Mouse (Mus musculus): ENCODE results near the gene Gtse1. TPM values are rescaled to one million over a fixed set of nuclear protein-coding genes. Genes with fewer than 3 reads are reported as not detected.

Gene Gtse1
- polyA plus RNA-seq (2014; fragmentation: Illumina TruSeq; extraction: RNeasy Lipid Tissue Mini Kit (QIAGEN cat#74804)), result 0.43 TPM

GRCm38 (mm10) chr15:85859490-85860031, at the start of gene Gtse1:
TSS of gene Gtse1 (plus strand) at chr15:85859745.

DNA sequence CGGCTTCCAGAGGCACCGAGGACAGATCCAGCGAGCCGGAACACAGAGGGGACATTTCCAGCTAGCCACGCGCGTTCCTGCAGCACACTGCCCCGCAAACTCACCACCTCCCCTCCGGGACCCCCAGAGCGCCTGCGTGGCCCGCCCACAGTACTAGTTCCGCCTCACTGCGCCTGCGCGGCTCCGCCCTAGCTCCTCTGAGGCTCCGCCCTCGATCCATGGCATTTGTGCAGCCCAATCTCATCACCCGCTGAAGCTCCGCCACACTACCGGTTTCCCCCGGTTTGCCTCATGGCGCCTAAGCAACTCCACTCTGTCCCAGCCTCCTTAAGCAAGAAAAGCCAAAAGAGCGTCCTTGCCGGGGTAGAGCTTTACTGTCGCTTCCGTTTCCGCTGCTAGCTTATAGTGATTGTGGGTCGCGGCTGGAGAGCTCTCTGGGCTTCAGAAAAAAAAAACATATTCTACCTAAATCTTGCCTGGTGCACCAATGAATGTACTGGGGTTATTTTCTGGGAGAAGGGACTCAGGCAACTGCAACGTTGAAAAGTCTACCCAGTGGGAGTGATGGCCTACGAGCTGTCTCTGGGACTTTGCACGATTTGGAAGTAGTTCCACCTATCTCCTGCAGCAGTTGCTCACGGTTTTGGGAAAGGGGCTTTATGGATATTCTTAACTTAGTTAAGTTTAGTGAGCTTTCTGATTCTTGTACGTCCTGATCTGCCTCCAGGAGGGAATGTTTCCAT, 47.8 kb upstream of the Gtse1 start, which contains the start of gene Cdpf1:
Cdpf1 (minus strand) TSS at position 163 of the 743 bp plus-strand sequence.

GRCm38 (mm10) chr15:85821203-85822010, 38.1 kb upstream of the Gtse1 start, which contains the start of gene Pkdrej:
TSS of gene Pkdrej (minus strand) at chr15:85821734.

DNA sequence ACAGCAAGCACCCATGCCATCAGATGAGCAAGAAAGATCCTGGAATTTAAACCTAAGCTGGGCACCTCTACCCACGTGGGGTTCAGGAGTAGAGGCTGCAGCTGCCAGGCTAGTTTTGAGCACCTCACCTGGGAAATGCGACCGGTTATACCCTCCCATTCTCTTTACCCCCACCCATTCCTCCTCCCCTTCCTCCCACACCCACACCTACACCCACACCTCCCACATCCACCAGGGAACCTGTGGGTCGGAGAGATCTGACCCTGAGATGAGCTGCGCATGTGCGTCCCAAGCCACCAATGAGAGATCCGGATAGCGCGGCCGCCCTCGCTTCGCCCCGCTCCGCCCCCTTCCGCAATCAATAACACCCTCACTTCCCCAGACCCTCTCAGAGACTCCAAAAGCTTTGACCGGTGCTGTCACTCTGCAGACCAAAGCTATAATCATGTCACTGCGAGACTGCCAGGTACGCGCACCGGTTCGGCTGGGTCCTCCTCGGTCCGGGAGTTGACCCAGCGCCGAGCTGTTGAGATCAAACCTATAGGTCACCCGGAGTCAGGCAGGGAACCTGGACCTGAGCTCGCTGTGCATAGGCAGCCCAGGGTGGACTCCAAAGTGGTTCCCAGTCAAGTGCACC, 27.5 kb upstream of the Gtse1 start, which contains the start of gene Ttc38:
Ttc38 (plus strand) TSS at position 353 of the 637 bp plus-strand sequence.

GRCm38 (mm10) chr15:85878848-85879497, 19.4 kb downstream of the Gtse1 start, which contains the start of gene Trmu:
TSS of gene Trmu (plus strand) at chr15:85879312.

Other genes starting within 250 kb of the Gtse1 start
- 4.3 TPM for gene Ppara, start 124.8 kb upstream of the Gtse1 start, polyA plus RNA-seq (2014; fragmentation: Illumina TruSeq; extraction: RNeasy Lipid Tissue Mini Kit (QIAGEN cat#74804))
- gene Cdpf1, start 48.0 kb upstream of the Gtse1 start, polyA plus RNA-seq (2014; fragmentation: Illumina TruSeq; extraction: RNeasy Lipid Tissue Mini Kit (QIAGEN cat#74804)), result 0.83 TPM
- 0.43 TPM for gene Pkdrej, start 38.0 kb upstream of the Gtse1 start, polyA plus RNA-seq (2014; fragmentation: Illumina TruSeq; extraction: RNeasy Lipid Tissue Mini Kit (QIAGEN cat#74804))
- gene Ttc38, start 27.4 kb upstream of the Gtse1 start, polyA plus RNA-seq (2014; fragmentation: Illumina TruSeq; extraction: RNeasy Lipid Tissue Mini Kit (QIAGEN cat#74804)), result 5.7 TPM
- gene Trmu, start 19.6 kb downstream of the Gtse1 start, polyA plus RNA-seq (2014; fragmentation: Illumina TruSeq; extraction: RNeasy Lipid Tissue Mini Kit (QIAGEN cat#74804)), result 9.1 TPM
- 0.88 TPM for gene Celsr1, start 174.0 kb downstream of the Gtse1 start, polyA plus RNA-seq (2014; fragmentation: Illumina TruSeq; extraction: RNeasy Lipid Tissue Mini Kit (QIAGEN cat#74804))
- 1.1 TPM for gene Gramd4, start 197.9 kb downstream of the Gtse1 start, polyA plus RNA-seq (2014; fragmentation: Illumina TruSeq; extraction: RNeasy Lipid Tissue Mini Kit (QIAGEN cat#74804))

All from ovary, adult 10 weeks (tissue).